Mouse (Mus musculus) CH12.LX (cell line): ENCODE data around the gene Pde6d. TPM values are rescaled to one million over a fixed set of nuclear protein-coding genes. Genes with fewer than 3 reads are reported as not detected.

Experiments
- DNase-seq: peaks from one replicate; pipeline ENCODE4 v3.0.0-alpha.2; 2013; ENCODE audit errors: extremely low read depth
- H3K27ac ChIP-seq: 2 replicates; pipeline ENCODE4 v1.5.1; 2012; ENCODE audit warnings: low read depth, mild to moderate bottlenecking, control low read depth, moderate library complexity; ENCODE audit not compliant: insufficient read depth
- H3K27me3 ChIP-seq: replicated peaks from 2 replicates; pipeline ENCODE3; 2012; ENCODE audit warnings: inconsistent platforms
- H3K36me3 ChIP-seq, 2 experiments: replicated peaks in 1 of 2; 2 replicates each; pipeline versions ENCODE3 to v1.6.1; 2012; ENCODE audit warnings: inconsistent platforms in 1 of 2, low read length in 1 of 2, mild to moderate bottlenecking in 1 of 2, mixed read lengths in 1 of 2, moderate library complexity in 1 of 2; ENCODE audit not compliant: control insufficient read depth in 1 of 2, insufficient read depth in 1 of 2
- H3K4me1 ChIP-seq, 2 experiments: 2 replicates each; pipeline ENCODE4 v1.6.1; 2012; ENCODE audit warnings: inconsistent platforms in 1 of 2, moderate library complexity in 1 of 2; ENCODE audit not compliant: insufficient read depth in 2 of 2, control insufficient read depth in 1 of 2
- H3K4me2 ChIP-seq: 2 replicates; pipeline ENCODE4 v1.6.1; 2012; ENCODE audit warnings: low read depth, mild to moderate bottlenecking, control low read depth; ENCODE audit not compliant: poor library complexity, insufficient read depth, severe bottlenecking
- H3K4me3 ChIP-seq, 3 experiments: fragments of 150-350 bp in 1 of 3; sonication (generic) in 1 of 3; replicated peaks in 1 of 3; 2 replicates each; pipeline versions ENCODE3 to v1.5.1; 2011 to 2012; ENCODE audit warnings: low read depth in 2 of 3, low read length in 2 of 3, mild to moderate bottlenecking in 2 of 3, moderate library complexity in 2 of 3, control low read depth in 1 of 3, improper control_type of control experiment in 1 of 3, inconsistent platforms in 1 of 3, mixed read lengths in 1 of 3; ENCODE audit not compliant: poor library complexity in 1 of 3
- H3K79me2 ChIP-seq: replicated peaks from 2 replicates; pipeline ENCODE4 v1.6.1; 2012; ENCODE audit warnings: mild to moderate bottlenecking, moderate library complexity; ENCODE audit not compliant: control insufficient read depth, poor library complexity, insufficient read depth, severe bottlenecking; ENCODE audit errors: extremely low read depth
- H3K9ac ChIP-seq: 2 replicates; pipeline ENCODE4 v1.6.1; 2012; ENCODE audit warnings: low read depth, mild to moderate bottlenecking, control low read depth, moderate library complexity; ENCODE audit not compliant: insufficient read depth
- H3K9me3 ChIP-seq: replicated peaks from 2 replicates; pipeline ENCODE3; 2012; ENCODE audit warnings: low read length, inconsistent platforms, mixed read lengths
- CHD1 ChIP-seq: IDR thresholded peaks from 2 replicates; pipeline ENCODE4 v1.6.1; 2012; ENCODE audit warnings: low read depth, low read length, improper control_type of control experiment, inconsistent platforms
- CHD2 ChIP-seq: IDR thresholded peaks from 2 replicates; pipeline ENCODE4 v1.6.1; 2011; ENCODE audit warnings: low read length, improper control_type of control experiment
- CTCF ChIP-seq, 2 experiments: IDR thresholded peaks in 1 of 2; conservative IDR thresholded peaks in 1 of 2; 2 replicates each; pipeline ENCODE4 v1.5.1; 2011 to 2012; ENCODE audit warnings: low read depth in 2 of 2, low read length in 2 of 2, improper control_type of control experiment in 1 of 2, inconsistent platforms in 1 of 2, mild to moderate bottlenecking in 1 of 2, moderate library complexity in 1 of 2
- E2F4 ChIP-seq: IDR thresholded peaks from 2 replicates; pipeline ENCODE4 v1.6.1; 2011; ENCODE audit warnings: low read depth, low read length, improper control_type of control experiment; ENCODE audit not compliant: insufficient replicate concordance
- ELF1 ChIP-seq: IDR thresholded peaks from 2 replicates; pipeline ENCODE4 v1.6.1; 2014; ENCODE audit warnings: low read depth, mild to moderate bottlenecking, inconsistent platforms, low read length, improper control_type of control experiment
- ETS1 ChIP-seq: conservative IDR thresholded peaks from 2 replicates; pipeline ENCODE4 v1.6.1; 2012; ENCODE audit warnings: low read depth, mild to moderate bottlenecking, inconsistent platforms, low read length, improper control_type of control experiment, moderate library complexity
- GABPA ChIP-seq: IDR thresholded peaks from 2 replicates; pipeline ENCODE4 v1.6.1; 2012; ENCODE audit warnings: low read depth, low read length, improper control_type of control experiment, inconsistent platforms; ENCODE audit not compliant: insufficient replicate concordance
- HCFC1 ChIP-seq: IDR thresholded peaks from 2 replicates; pipeline ENCODE4 v1.6.1; 2012; ENCODE audit warnings: low read depth, mild to moderate bottlenecking, inconsistent platforms, low read length, improper control_type of control experiment
- JUND ChIP-seq: conservative IDR thresholded peaks from 2 replicates; pipeline ENCODE4 v1.6.1; 2011; ENCODE audit warnings: low read depth, low read length, improper control_type of control experiment
- MAFK ChIP-seq: IDR thresholded peaks from 2 replicates; pipeline ENCODE4 v1.6.1; 2011; ENCODE audit warnings: low read length, improper control_type of control experiment; ENCODE audit not compliant: insufficient replicate concordance
- MEF2A ChIP-seq: IDR thresholded peaks from 2 replicates; pipeline ENCODE4 v1.6.1; 2014; ENCODE audit warnings: low read depth, mild to moderate bottlenecking, inconsistent platforms, low read length, improper control_type of control experiment, borderline replicate concordance
- MYC ChIP-seq: IDR thresholded peaks from 2 replicates; pipeline ENCODE4 v1.6.1; 2011; ENCODE audit warnings: low read depth, mild to moderate bottlenecking, improper control_type of control experiment, low read length
- PAX5 ChIP-seq: IDR thresholded peaks from 2 replicates; pipeline ENCODE4 v1.6.1; 2012; ENCODE audit warnings: low read length, inconsistent platforms, mixed read lengths
- POLR2A ChIP-seq: IDR thresholded peaks from 2 replicates; pipeline ENCODE4 v1.6.1; 2011; ENCODE audit warnings: low read depth, mild to moderate bottlenecking, improper control_type of control experiment, low read length
- POLR2AphosphoS2 ChIP-seq: IDR thresholded peaks from 2 replicates; pipeline ENCODE4 v1.6.1; 2011; ENCODE audit warnings: low read depth, low read length, improper control_type of control experiment
- RAD21 ChIP-seq: IDR thresholded peaks from 2 replicates; pipeline ENCODE4 v1.6.1; 2011; ENCODE audit warnings: low read depth, mild to moderate bottlenecking, low read length, improper control_type of control experiment, moderate library complexity
- RCOR1 ChIP-seq: conservative IDR thresholded peaks from 2 replicates; pipeline ENCODE4 v1.6.1; 2012; ENCODE audit warnings: low read depth, mild to moderate bottlenecking, inconsistent platforms, low read length, improper control_type of control experiment
- SMC3 ChIP-seq: IDR thresholded peaks from 2 replicates; pipeline ENCODE4 v1.6.1; 2011; ENCODE audit warnings: low read depth, low read length, improper control_type of control experiment
- TBP ChIP-seq: conservative IDR thresholded peaks from 2 replicates; pipeline ENCODE4 v1.6.1; 2011; ENCODE audit warnings: low read depth, low read length, improper control_type of control experiment
- TCF12 ChIP-seq: IDR thresholded peaks from 2 replicates; pipeline ENCODE4 v1.6.1; 2014; ENCODE audit warnings: low read depth, mild to moderate bottlenecking, inconsistent platforms, low read length, improper control_type of control experiment
- USF2 ChIP-seq: conservative IDR thresholded peaks from 2 replicates; pipeline ENCODE4 v1.6.1; 2011; ENCODE audit warnings: low read depth, low read length, improper control_type of control experiment
- ZMIZ1 ChIP-seq: IDR thresholded peaks from 2 replicates; pipeline ENCODE4 v1.6.1; 2012; ENCODE audit warnings: low read depth, mild to moderate bottlenecking, inconsistent platforms, low read length, improper control_type of control experiment
- ZNF384 ChIP-seq: IDR thresholded peaks from 2 replicates; pipeline ENCODE4 v1.6.1; 2012; ENCODE audit warnings: low read depth, low read length, improper control_type of control experiment, inconsistent platforms
- dilution Hi-C: fragments of 300-500 bp; cut with MboI; formaldehyde crosslinking; loops from 2 replicates; pipeline ENCODE4 v1.14.3; 2020; ENCODE audit warnings: low sequenced_read_pairs; ENCODE audit not compliant: extremely low pct_unique_long_range_greater_than_20kb, extremely low pct_ligation_motif_present
- in situ Hi-C: fragments of 300-500 bp; cut with MboI; formaldehyde crosslinking; loops from 3 replicates; pipeline ENCODE4 v1.14.3; 2019; ENCODE audit warnings: low sequenced_read_pairs, low pct_ligation_motif_present, low pct_unique_long_range_greater_than_20kb, mixed read lengths
- polyA plus RNA-seq: library from polyadenylated mRNA; unstranded; fragments of >175 nt; gene quantifications from 2 replicates; pipeline ENCODE4 v1.2.1, GENCODE M21; 2012; ENCODE audit warnings: low read depth; ENCODE audit not compliant: insufficient read length
- total RNA-seq, 2 experiments: library from RNA; depleted of rRNA; stranded (reverse); fragments of 300-350 nt in 1 of 2; fragments of >200 nt in 1 of 2; gene quantifications; 2 replicates each; pipeline ENCODE4 v1.2.3; 2012 to 2014

Pde6d gene
- total and polyA plus RNA-seq, 3 experiments = 7.1 to 23.2 (median 20.8) TPM

DNA sequence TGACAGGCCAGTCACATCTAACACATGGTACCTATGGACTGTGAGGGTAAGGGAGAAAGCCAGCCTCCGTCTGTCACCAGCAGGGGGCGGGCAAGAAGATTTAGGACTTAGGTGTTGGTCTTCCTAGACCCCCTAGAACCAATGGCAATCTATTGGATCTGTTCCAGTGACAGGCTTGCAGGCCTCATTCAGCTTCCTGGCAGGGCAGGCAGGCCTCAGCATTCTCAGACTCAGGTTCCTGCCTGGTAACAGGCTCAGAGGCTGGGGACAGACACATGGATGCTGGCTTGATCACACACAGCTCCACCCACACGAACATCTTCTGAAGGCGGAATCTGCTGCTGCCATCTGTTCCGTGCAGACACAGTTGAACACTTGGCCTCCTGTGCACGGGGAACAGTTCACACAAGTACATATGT lies 81.3 kb downstream of the Pde6d start:
- no peak overlapping the region for H3K4me3 ChIP-seq
- dilution Hi-C loops = no loop called here
- in situ Hi-C loops = loop anchor here (5.0 kb wide), 1 partner anchor 36 kb away; no protein-coding TSS in a partner anchor
- H3K9me3 ChIP-seq = no peaks in the 10 kb centered on the region
- no peaks in the 10 kb centered on the region for H3K79me2 ChIP-seq
- DNase-seq = peak; percentile 79
- H3K27ac ChIP-seq = peak overlapping the region; percentile 60
- H3K36me3 ChIP-seq = no peaks in the 10 kb centered on the region
- 0 out of 2 replicates have a peak overlapping the region, but pooled peaks have one; percentile 26 for H3K4me2 ChIP-seq
- no peak overlapping the region for H3K9ac ChIP-seq
- peaks cover 36 to 81% of the 10 kb centered on the region in 2 experiments for H3K4me1 ChIP-seq
- H3K27me3 ChIP-seq = no peaks in the 10 kb centered on the region
- no peak for TF ChIP-seq MEF2A
- no peak for TF ChIP-seq HCFC1
- TF ChIP-seq SMC3 = peak; percentile 66
- no peak for TF ChIP-seq ZMIZ1
- peak; percentile 23 for TF ChIP-seq RAD21
- TF ChIP-seq CTCF (conservative IDR thresholded peaks at IDR 0.05 in 1 of 2, IDR thresholded peaks at IDR 0.05 in 1 of 2; ENCODE audit: low read depth in 2 of 2, low read length in 2 of 2) = peak; percentile 82 to 85
- TF ChIP-seq ETS1 = 0 out of 2 replicates have a peak, but pooled peaks have one; percentile 6
- TF ChIP-seq MYC = peak; percentile 45; the same call in 1 of the 2 replicates
- TF ChIP-seq, all 38 proteins: peak for 5

DNA sequence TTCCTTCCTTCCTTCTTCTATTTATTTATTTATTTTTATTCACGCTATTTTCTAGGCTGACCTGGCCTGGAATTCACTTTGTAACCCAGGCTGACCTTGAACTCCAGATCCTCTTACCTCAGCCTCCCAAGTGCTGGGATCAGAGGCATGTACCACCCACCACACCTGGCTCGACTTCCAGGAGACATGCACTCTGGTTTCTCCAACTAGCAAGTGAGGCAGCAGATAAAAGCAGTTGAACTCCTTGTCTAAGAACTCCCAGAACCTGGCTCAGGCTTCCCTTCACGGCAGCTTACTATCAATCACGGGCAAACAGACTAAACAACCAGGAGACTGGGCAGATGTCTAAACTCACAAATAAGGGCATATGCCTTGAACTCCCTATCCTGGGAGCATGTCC lies 81.7 kb downstream of the Pde6d start:
- no peak for TF ChIP-seq SMC3
- no peak for TF ChIP-seq CHD2
- no peak for TF ChIP-seq POLR2AphosphoS2
- no peak for TF ChIP-seq POLR2A
- no peak for TF ChIP-seq TBP
- no peak for TF ChIP-seq E2F4
- no peak for TF ChIP-seq ELF1
- TF ChIP-seq GABPA = no peak
- no peak for TF ChIP-seq USF2
- TF ChIP-seq PAX5 = no peak
- TF ChIP-seq ZNF384 = no peak
- no peak for TF ChIP-seq JUND
- TF ChIP-seq RCOR1 = no peak
- TF ChIP-seq ZMIZ1 = no peak
- no peak for TF ChIP-seq MAFK
- TF ChIP-seq CHD1 = no peak
- TF ChIP-seq TCF12 = no peak
- TF ChIP-seq, all 38 proteins: peak for 0
- DNase-seq = no peak
- Histone ChIP-seq H3K9ac (no peak overlapping the region), H3K4me1 (peaks cover 36 to 82% of the 10 kb centered on the region in 2 experiments), H3K36me3 (no peaks in the 10 kb centered on the region), H3K79me2 (no peaks in the 10 kb centered on the region), H3K4me3 (no peak overlapping the region), H3K4me2 (no peak overlapping the region), H3K9me3 (no peaks in the 10 kb centered on the region), H3K27me3 (no peaks in the 10 kb centered on the region), H3K27ac (no peak overlapping the region)
- in situ Hi-C loops = loop anchor here (5.0 kb wide), 1 partner anchor 37 kb away; no protein-coding TSS in a partner anchor
- dilution Hi-C loops = no loop called here
